Mouse (Mus musculus) bone marrow, adult 2 months (tissue): ENCODE results near the gene Ccr7. TPM values are rescaled to one million over a fixed set of nuclear protein-coding genes. Genes with fewer than 3 reads are reported as not detected.

Experiments
- H3K27ac ChIP-seq: fragments of 200-500 bp; 2 replicates; pipeline ENCODE4 v1.5.1; 2012; ENCODE audit warnings: low read depth, mild to moderate bottlenecking, control low read depth, inconsistent platforms, low read length; ENCODE audit not compliant: control insufficient read depth, poor library complexity, insufficient read depth
- H3K4me1 ChIP-seq: fragments of 200-500 bp; 2 replicates; pipeline ENCODE4 v1.6.1; 2011; ENCODE audit warnings: low read length; ENCODE audit not compliant: control insufficient read depth, insufficient read depth
- H3K4me3 ChIP-seq: fragments of 200-500 bp; replicated peaks from 2 replicates; pipeline ENCODE3; 2011; ENCODE audit warnings: mild to moderate bottlenecking, low read depth, low read length, control low read depth; ENCODE audit not compliant: control insufficient read depth
- CTCF ChIP-seq: fragments of 200-500 bp; IDR thresholded peaks from 2 replicates; pipeline ENCODE4 v1.5.1; 2011; ENCODE audit warnings: low read length, control low read depth; ENCODE audit not compliant: control insufficient read depth, insufficient read depth
- POLR2A ChIP-seq: fragments of 200-500 bp; IDR thresholded peaks from 2 replicates; pipeline ENCODE4 v1.6.1; 2011; ENCODE audit warnings: low read depth, mild to moderate bottlenecking, control low read depth, low read length, borderline replicate concordance; ENCODE audit not compliant: control insufficient read depth
- WGBS: fragments of 180-500 bp; shearing (Covaris S2); methylation state at CpG from one replicate; pipeline ENCODE4 v1.1.7; 2018; 5-methylcytosine and 5-hydroxymethylcytosine counted together
- polyA plus RNA-seq: library from polyadenylated mRNA; stranded (reverse); fragments of >200 nt; gene quantifications from 2 replicates; pipeline ENCODE4 v1.2.4, GENCODE M21; 2011; ENCODE audit warnings: low replicate concordance; ENCODE audit not compliant: missing spikeins, insufficient read depth, insufficient read length

Gene Ccr7
- polyA plus RNA-seq, 1 experiment = 9.7 TPM

- H3K4me1 ChIP-seq = no peaks in the 10 kb centered on the region; the same call in 1 of the 2 replicates
- WGBS = 80% methylated on average over 7 of the region's 7 CpGs
- no peak for TF ChIP-seq POLR2A
- no peak for TF ChIP-seq CTCF
These were observed 43.2 kb downstream of the Ccr7 start for GRCm38 (mm10) chr11:99111631-99112030.

DNA sequence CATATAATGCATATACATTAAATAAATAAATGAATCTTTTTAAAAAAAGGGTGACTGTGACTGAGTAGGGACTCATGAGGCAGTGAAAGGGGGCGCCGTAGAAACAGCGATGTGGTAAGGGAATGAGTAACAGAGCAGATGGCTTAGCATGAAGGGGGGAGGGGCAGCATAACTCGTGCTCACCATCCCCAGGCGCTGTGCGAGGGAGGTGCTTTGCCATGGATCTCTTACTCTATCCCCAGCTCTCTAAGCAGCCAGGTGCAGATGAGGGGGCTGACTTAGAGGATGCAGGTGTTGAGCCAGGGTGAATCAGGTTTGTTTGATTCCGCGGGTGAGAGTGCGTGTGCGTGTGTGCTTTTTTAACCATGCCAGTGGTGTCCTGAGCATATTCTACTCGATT, 43.7 kb downstream of the Ccr7 start:
- H3K4me1 ChIP-seq = no peaks in the 10 kb centered on the region; the same call in 1 of the 2 replicates
- H3K27ac ChIP-seq = no peak overlapping the region
- WGBS = 80% methylated on average over 11 of the region's 11 CpGs
- no peak overlapping the region for H3K4me3 ChIP-seq
- no peak for TF ChIP-seq CTCF
- no peak for TF ChIP-seq POLR2A

More at GRCm38 (mm10) chr11:99111631-99112030, 43.2 kb downstream of the Ccr7 start:
- Histone ChIP-seq H3K27ac (no peak overlapping the region), H3K4me3 (no peak overlapping the region)

DNA sequence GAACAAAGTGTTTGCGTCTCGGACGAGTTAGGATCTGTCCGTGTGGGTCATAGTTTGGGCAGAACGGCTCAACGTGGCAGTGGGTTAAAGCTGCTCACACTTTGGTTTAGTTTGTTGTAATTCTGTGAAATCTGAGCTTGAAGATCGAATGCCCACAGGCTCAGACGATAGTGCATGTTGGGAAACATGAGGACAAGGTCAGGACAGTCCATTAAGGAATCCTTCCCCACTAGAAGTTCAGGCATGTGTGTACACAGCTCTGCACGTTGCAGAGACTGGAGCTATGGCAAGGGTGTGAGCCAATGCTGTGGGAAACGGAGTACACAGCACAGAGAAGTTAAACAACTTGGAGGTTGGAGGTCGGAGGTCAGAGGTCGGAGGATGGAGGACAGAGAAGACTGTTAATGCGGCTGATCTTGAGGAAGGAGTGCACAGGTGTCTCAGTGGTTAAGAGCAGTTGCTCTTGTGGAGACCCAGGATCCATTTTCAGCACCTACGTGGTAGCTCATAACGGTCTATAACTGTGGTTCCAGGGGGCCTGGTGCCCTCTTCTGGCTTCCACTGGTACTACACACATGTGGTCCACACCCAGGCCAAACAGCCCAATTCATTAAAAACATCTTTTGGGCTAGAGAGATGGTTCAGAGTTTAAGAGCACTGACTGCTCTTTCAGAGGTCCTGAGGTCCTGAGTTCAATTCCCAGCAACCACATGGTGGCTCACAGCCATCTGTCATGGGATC, 44.3 kb downstream of the Ccr7 start:
- TF ChIP-seq CTCF = peak; percentile 51
- TF ChIP-seq POLR2A = no peak
- Histone ChIP-seq H3K4me3 (no peak overlapping the region), H3K4me1 (peaks cover 1% of the 10 kb centered on the region; the same call in 1 of the 2 replicates), H3K27ac (no peak overlapping the region)
- 86% methylated on average over 15 of the region's 15 CpGs for WGBS

DNA sequence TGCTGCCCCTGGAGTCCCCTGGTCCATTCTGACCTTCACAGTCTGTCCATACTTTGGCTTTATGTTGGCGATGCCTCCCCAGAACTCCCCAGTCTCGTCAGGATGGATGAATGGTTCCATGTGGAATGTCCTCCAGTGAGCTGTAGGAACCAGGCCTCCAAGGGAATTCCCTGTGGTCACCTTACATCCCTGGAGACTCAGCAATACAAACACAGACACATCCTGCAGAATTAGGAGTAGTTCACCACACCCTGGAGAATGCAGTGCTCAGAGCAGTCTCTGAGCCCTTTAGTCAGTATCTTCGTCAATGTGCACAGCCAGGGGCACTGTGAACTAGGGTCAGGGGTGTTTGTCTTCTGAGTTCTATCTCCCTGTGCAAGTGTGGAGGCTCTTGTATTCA, 46.6 kb downstream of the Ccr7 start:
- peaks cover 3% of the 10 kb centered on the region for H3K4me1 ChIP-seq
- no peak overlapping the region for H3K27ac ChIP-seq
- TF ChIP-seq CTCF = no peak
- no peak for TF ChIP-seq POLR2A
- 73% methylated on average over 3 of the region's 3 CpGs for WGBS
- no peak overlapping the region for H3K4me3 ChIP-seq

DNA sequence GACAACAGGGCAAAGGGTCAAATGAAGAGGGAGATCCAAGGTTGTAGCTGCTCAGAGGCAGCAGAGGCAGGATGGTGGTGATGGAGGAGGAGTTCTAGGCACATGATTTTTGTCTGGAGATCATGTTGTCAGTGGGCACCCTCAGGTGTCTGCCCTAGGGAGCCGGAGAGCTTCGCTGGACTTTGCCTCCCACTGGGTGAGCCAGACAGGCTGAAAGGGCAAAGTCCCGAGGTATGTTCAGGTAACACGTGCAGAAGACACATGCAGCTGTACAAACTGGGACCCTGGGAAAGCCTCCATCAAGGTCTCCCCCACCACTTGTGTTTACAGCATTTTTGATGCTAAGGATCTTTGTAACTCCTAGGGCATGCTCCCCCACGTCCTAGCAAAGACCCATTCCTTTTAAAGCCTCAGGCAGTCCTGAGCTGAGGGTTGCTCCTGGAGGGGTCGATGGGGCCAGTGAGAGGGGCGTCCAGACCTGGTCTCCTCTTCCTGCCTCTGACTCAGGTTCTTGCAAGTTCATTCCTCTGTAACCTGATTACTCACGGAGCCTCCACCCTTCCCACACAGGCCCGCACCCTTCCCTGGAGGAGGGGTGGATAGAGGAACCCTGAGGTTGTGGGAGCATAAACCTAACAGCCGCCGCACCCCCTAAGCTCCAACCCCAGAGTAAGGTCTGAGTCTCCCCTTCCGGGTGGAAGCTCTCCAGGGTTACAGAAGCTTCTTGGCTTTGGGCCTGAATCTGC, 48.7 kb downstream of the Ccr7 start:
- Histone ChIP-seq H3K27ac (no peak overlapping the region), H3K4me3 (no peak overlapping the region), H3K4me1 (peaks cover 5% of the 10 kb centered on the region)
- no peak for TF ChIP-seq POLR2A
- no peak for TF ChIP-seq CTCF
- WGBS = 37% methylated on average over 12 of the region's 12 CpGs

DNA sequence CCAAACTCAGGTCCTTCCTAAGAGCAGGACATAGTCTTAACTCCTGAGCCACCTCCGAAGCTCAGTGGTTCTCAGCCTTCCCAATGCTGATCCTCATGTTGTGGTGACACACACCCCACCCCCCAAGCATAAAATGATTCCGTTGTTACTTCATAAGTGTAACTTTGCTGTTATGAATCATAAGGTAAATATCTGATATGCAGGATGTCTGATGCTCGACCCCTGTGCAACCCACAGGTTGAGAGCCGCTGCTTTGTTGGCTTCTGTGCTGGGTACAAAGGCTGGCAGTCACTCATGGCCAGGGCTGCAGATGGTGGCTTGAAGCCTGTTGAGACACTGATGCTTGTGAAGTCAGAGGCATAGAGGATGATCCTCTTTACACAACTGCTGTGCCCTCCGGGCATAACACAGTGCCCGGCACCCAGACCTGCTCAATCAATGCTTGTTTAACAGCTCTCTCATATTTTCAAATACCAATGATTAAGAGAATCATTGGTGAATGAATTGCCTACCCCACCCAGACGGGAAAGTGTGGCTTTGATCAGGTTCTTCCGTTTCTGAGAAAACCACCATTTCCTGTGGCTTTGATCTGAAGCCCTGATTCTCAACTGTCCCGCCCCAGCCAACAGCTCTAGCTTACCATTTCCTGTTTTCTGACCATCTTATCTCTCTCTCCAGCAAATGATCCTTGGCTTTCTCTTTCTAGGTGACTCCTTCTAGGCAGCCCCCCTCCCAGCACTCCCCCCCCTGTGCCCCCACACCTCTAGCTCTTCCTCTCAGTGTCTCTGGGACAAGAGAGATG, 50.1 kb downstream of the Ccr7 start:
- no peak overlapping the region for H3K4me3 ChIP-seq
- 7% methylated on average over 9 of the region's 9 CpGs for WGBS
- H3K27ac ChIP-seq = no peak overlapping the region
- H3K4me1 ChIP-seq = peaks cover 7% of the 10 kb centered on the region
- TF ChIP-seq CTCF (no peak), POLR2A (no peak)

GRCm38 (mm10) chr11:99102575-99103270, 52.2 kb downstream of the Ccr7 start:
- Histone ChIP-seq H3K4me3 (no peak overlapping the region), H3K27ac (no peak overlapping the region), H3K4me1 (peaks cover 7% of the 10 kb centered on the region)
- TF ChIP-seq POLR2A (no peak), CTCF (no peak)
- WGBS = 21% methylated on average over 9 of the region's 9 CpGs

DNA sequence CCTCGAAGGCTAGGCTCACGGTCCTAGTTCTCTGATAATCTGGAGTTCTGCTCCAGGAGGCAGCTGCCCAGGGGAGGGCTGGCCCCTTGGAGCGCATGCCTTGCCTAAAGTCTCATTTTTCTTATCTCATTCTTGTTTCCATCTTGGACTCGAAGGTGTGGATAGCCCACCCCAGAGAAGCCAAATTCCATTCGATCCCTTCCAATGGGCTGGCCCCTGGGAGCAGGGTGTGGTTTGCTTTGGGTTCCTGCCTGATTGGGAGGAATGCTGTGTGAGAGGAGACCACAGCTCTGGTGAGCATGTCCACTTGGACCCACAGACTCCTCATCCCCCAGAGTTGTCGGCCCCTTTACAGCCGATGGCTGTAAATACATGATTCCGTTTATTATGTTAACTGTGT, 53.2 kb downstream of the Ccr7 start:
- Histone ChIP-seq H3K4me3 (no peak overlapping the region), H3K4me1 (peaks cover 7% of the 10 kb centered on the region), H3K27ac (no peak overlapping the region)
- TF ChIP-seq POLR2A = no peak
- no peak for TF ChIP-seq CTCF
- WGBS = 67% methylated on average over 8 of the region's 8 CpGs
